Mouse (Mus musculus) cerebellum, adult 18-20 months (tissue): ENCODE results near the gene Ebf3.

Experiments
- DNase-seq, 2 experiments: peaks; one replicate each; pipeline ENCODE4 v3.0.0; 2021

Ebf3 gene

GRCm38 (mm10) chr7:137313904-137314691, at the start of gene Ebf3:
TSS of gene Ebf3 (minus strand) at chr7:137314445.
- DNase-seq, result no peak

GRCm38 (mm10) chr7:137346860-137347259, 32.6 kb upstream of the Ebf3 start:
- no peak for DNase-seq

GRCm38 (mm10) chr7:137346068-137346467, 31.8 kb upstream of the Ebf3 start:
- DNase-seq, result no peak

- no peak for DNase-seq
Measured at GRCm38 (mm10) chr7:137333951-137334350, 19.7 kb upstream of the Ebf3 start.

GRCm38 (mm10) chr7:137322926-137323325, 8.7 kb upstream of the Ebf3 start:
- DNase-seq, result no peak

- no peak for DNase-seq
Measured at GRCm38 (mm10) chr7:137321961-137322784, 7.9 kb upstream of the Ebf3 start.

- DNase-seq, result peak; percentile 23 to 43
Measured at GRCm38 (mm10) chr7:137321141-137321813, 7.0 kb upstream of the Ebf3 start.

GRCm38 (mm10) chr7:137320320-137320719, 6.1 kb upstream of the Ebf3 start:
- DNase-seq, result no peak

- DNase-seq, result no peak
Measured at GRCm38 (mm10) chr7:137318924-137319885, 5.0 kb upstream of the Ebf3 start.

- DNase-seq, result no peak
Measured at GRCm38 (mm10) chr7:137318383-137318775, 4.1 kb upstream of the Ebf3 start.

- no peak for DNase-seq
Measured at GRCm38 (mm10) chr7:137317659-137318382, 3.6 kb upstream of the Ebf3 start.

GRCm38 (mm10) chr7:137316926-137317658, 2.8 kb upstream of the Ebf3 start:
- DNase-seq, result no peak

GRCm38 (mm10) chr7:137316181-137316925, 2.1 kb upstream of the Ebf3 start:
- DNase-seq, result no peak

GRCm38 (mm10) chr7:137315544-137315940, 1.3 kb upstream of the Ebf3 start:
- no peak for DNase-seq

- DNase-seq, result no peak
Measured at GRCm38 (mm10) chr7:137314710-137315543, 682 bp upstream of the Ebf3 start.

- DNase-seq, result no peak
Measured at GRCm38 (mm10) chr7:137313183-137313903, 902 bp downstream of the Ebf3 start.

- no peak for DNase-seq
Measured at GRCm38 (mm10) chr7:137312933-137313182, 1.4 kb downstream of the Ebf3 start.

GRCm38 (mm10) chr7:137312166-137312932, 1.9 kb downstream of the Ebf3 start:
- no peak for DNase-seq
